Mouse (Mus musculus) left cerebral cortex, adult 18-20 months (tissue): ENCODE data around the gene Dock4. TPM values are rescaled to one million over a fixed set of nuclear protein-coding genes. Genes with fewer than 3 reads are reported as not detected.
"Not testable (repeated sequence)": the region's sequence is repeated elsewhere in the genome, so short reads cannot be mapped to it uniquely, and the experiment has no call there.

Experiments
- DNase-seq, 2 experiments: peaks; one replicate each; pipeline ENCODE4 v3.0.0; 2021 to 2022; ENCODE audit warnings: low spot score in 2 of 2, mixed read lengths in 1 of 2
- total RNA-seq, 2 experiments: library from RNA; stranded (reverse); gene quantifications; 2 replicates each; pipeline ENCODE4 v1.2.3; 2021

The Dock4 gene
- total RNA-seq, 2 experiments from 2014 or later = 83.8 to 86.5 TPM

GRCm38 (mm10) chr12:40858763-40859162 is 413.0 kb downstream of the Dock4 start:
- not testable (repeated sequence) for DNase-seq

GRCm38 (mm10) chr12:40870387-40870786 is 424.6 kb downstream of the Dock4 start:
- no peak for DNase-seq

GRCm38 (mm10) chr12:40872716-40873115 is 427.0 kb downstream of the Dock4 start:
- no peak for DNase-seq

- DNase-seq = not testable (repeated sequence)
These were observed 427.5 kb downstream of the Dock4 start for GRCm38 (mm10) chr12:40873267-40873666.

- no peak for DNase-seq
These were observed 439.2 kb downstream of the Dock4 start for GRCm38 (mm10) chr12:40884976-40885375.

- no peak for DNase-seq
These were observed 439.6 kb downstream of the Dock4 start for GRCm38 (mm10) chr12:40885377-40885776.

GRCm38 (mm10) chr12:40887496-40887895 is 441.7 kb downstream of the Dock4 start:
- no peak for DNase-seq

- DNase-seq = no peak
These were observed 442.6 kb downstream of the Dock4 start for GRCm38 (mm10) chr12:40888261-40888791.

GRCm38 (mm10) chr12:40888829-40889228 is 443.1 kb downstream of the Dock4 start:
- no peak for DNase-seq

GRCm38 (mm10) chr12:40889534-40889933 is 443.8 kb downstream of the Dock4 start:
- DNase-seq = no peak

GRCm38 (mm10) chr12:40891168-40891567 is 445.4 kb downstream of the Dock4 start:
- DNase-seq = no peak

GRCm38 (mm10) chr12:40893741-40894140 is 448.0 kb downstream of the Dock4 start:
- DNase-seq = no peak

- DNase-seq = no peak
These were observed 448.9 kb downstream of the Dock4 start for GRCm38 (mm10) chr12:40894695-40895094.

Other genes with a start within 250 kb of the Dock4 start
- gene Lsmem1, start 246.5 kb upstream of the Dock4 start, total RNA-seq = 1 to 10 TPM; 1.8 to 2.6 TPM
- 100 to 1,000 TPM; 105 to 108 TPM for gene Ifrd1, start 197.4 kb upstream of the Dock4 start, total RNA-seq
- 10 to 100 TPM; 19.2 to 19.7 TPM for gene Zfp277, start 50 bp upstream of the Dock4 start, total RNA-seq